Mouse (Mus musculus): ENCODE data around the gene Prkn.

- TF ChIP-seq CTCF (IDR thresholded peaks at IDR 0.05; ENCODE audit: extremely low read depth, insufficient read length, insufficient replicate concordance, low read depth, low read length) (no peak), POLR2A (IDR thresholded peaks at IDR 0.05; ENCODE audit: low read depth, low read length) (no peak)
These were observed 1062.8 kb downstream of the Prkn start for GRCm38 (mm10) chr17:11903001-11903400.

Measured in small intestine, adult 2 months (tissue).